Mouse (Mus musculus): ENCODE data around the gene Kdm8. TPM values are rescaled to one million over a fixed set of nuclear protein-coding genes. Genes with fewer than 3 reads are reported as not detected.
A peak's percentile ranks its signal among the peaks of the same experiment; 100 is the strongest.

Gene Kdm8
- 11.1 and 11.7 TPM in 2 replicates for polyA plus RNA-seq (2016; fragmentation: Nextera tagmentation; extraction: Ambion mirVana)

- peak within 1 kb of the TSS; percentile 79 for H3K4me2 ChIP-seq
- H3K9me3 ChIP-seq (replicated peaks) = no peaks in the 10 kb centered on the region
- no peaks in the 10 kb centered on the region for H3K27me3 ChIP-seq (replicated peaks)
- peak within 1 kb of the TSS; percentile 69 for H3K4me3 ChIP-seq
- H3K9ac ChIP-seq = peak within 1 kb of the TSS; percentile 82
- ATAC-seq = peak; percentile 97
- peak within 1 kb of the TSS; percentile 97 for H3K27ac ChIP-seq
- H3K36me3 ChIP-seq = peaks cover 13% of the 10 kb centered on the region
- 2% methylated on average over 61 of the region's 61 CpGs for WGBS (ENCODE audit: insufficient replicate concordance)
- peaks cover 60% of the 10 kb centered on the region for H3K4me1 ChIP-seq
Measured at GRCm38 (mm10) chr7:125444464-125445401, at the start of gene Kdm8. Kdm8 (plus strand) TSS chr7:125444676.

- H3K27me3 ChIP-seq (replicated peaks) = peaks cover 32% of the 10 kb centered on the region
- H3K4me2 ChIP-seq = no peak overlapping the region
- no peaks in the 10 kb centered on the region for H3K36me3 ChIP-seq
- H3K27ac ChIP-seq = no peak overlapping the region
- peaks cover 9% of the 10 kb centered on the region; the same call in 1 of the 2 replicates for H3K4me1 ChIP-seq
- 71% methylated on average over 8 of the region's 8 CpGs for WGBS (ENCODE audit: insufficient replicate concordance)
- H3K9ac ChIP-seq = no peak overlapping the region
- no peak overlapping the region for H3K4me3 ChIP-seq
- ATAC-seq = no peak
- no peaks in the 10 kb centered on the region for H3K9me3 ChIP-seq (replicated peaks)
Measured at GRCm38 (mm10) chr7:125398116-125398515, 46.4 kb upstream of the Kdm8 start.

- Histone ChIP-seq H3K27ac (no peak overlapping the region), H3K4me2 (no peak overlapping the region), H3K27me3 (replicated peaks) (peaks cover 28% of the 10 kb centered on the region), H3K9me3 (replicated peaks) (no peaks in the 10 kb centered on the region), H3K36me3 (no peaks in the 10 kb centered on the region), H3K4me3 (no peak overlapping the region), H3K4me1 (peaks cover 3% of the 10 kb centered on the region; the same call in 1 of the 2 replicates), H3K9ac (no peak overlapping the region)
- WGBS (ENCODE audit: insufficient replicate concordance) = 51% methylated on average over 6 of the region's 6 CpGs
- ATAC-seq = no peak
Measured at GRCm38 (mm10) chr7:125398687-125399086, 45.8 kb upstream of the Kdm8 start.

- Histone ChIP-seq H3K4me1 (no peaks in the 10 kb centered on the region), H3K4me2 (no peak overlapping the region), H3K27me3 (replicated peaks) (no peaks in the 10 kb centered on the region; the same call in none of the 2 replicates), H3K4me3 (no peak overlapping the region), H3K27ac (no peak overlapping the region), H3K9me3 (replicated peaks) (no peaks in the 10 kb centered on the region), H3K36me3 (no peaks in the 10 kb centered on the region), H3K9ac (no peak overlapping the region)
- no peak for ATAC-seq
- WGBS (ENCODE audit: insufficient replicate concordance) = 65% methylated on average over 6 of the region's 6 CpGs
Measured at GRCm38 (mm10) chr7:125407136-125407535, 37.3 kb upstream of the Kdm8 start.

- Histone ChIP-seq H3K9me3 (replicated peaks) (no peaks in the 10 kb centered on the region), H3K36me3 (no peaks in the 10 kb centered on the region), H3K4me2 (no peak overlapping the region), H3K4me3 (no peak overlapping the region), H3K9ac (no peak overlapping the region), H3K27ac (no peak overlapping the region), H3K4me1 (peaks cover 20% of the 10 kb centered on the region), H3K27me3 (replicated peaks) (peaks cover 16% of the 10 kb centered on the region)
- ATAC-seq = no peak
- 61% methylated on average over 1 of the region's 1 CpGs for WGBS (ENCODE audit: insufficient replicate concordance)
Measured at GRCm38 (mm10) chr7:125415087-125415486, 29.4 kb upstream of the Kdm8 start.

- H3K27ac ChIP-seq = no peak overlapping the region
- H3K9me3 ChIP-seq (replicated peaks) = no peaks in the 10 kb centered on the region
- peaks cover 16% of the 10 kb centered on the region for H3K27me3 ChIP-seq (replicated peaks)
- WGBS (ENCODE audit: insufficient replicate concordance) = 67% methylated on average over 4 of the region's 4 CpGs
- no peak for ATAC-seq
- no peaks in the 10 kb centered on the region for H3K36me3 ChIP-seq
- H3K9ac ChIP-seq = no peak overlapping the region
- peaks cover 24% of the 10 kb centered on the region for H3K4me1 ChIP-seq
- H3K4me2 ChIP-seq = no peak overlapping the region
- H3K4me3 ChIP-seq = no peak overlapping the region
Measured at GRCm38 (mm10) chr7:125415776-125416175, 28.7 kb upstream of the Kdm8 start.

GRCm38 (mm10) chr7:125416762-125417161 is 27.7 kb upstream of the Kdm8 start:
- Histone ChIP-seq H3K9ac (no peak overlapping the region), H3K36me3 (no peaks in the 10 kb centered on the region), H3K4me1 (peaks cover 28% of the 10 kb centered on the region), H3K27ac (no peak overlapping the region), H3K27me3 (replicated peaks) (peaks cover 16% of the 10 kb centered on the region), H3K4me3 (no peak overlapping the region), H3K4me2 (no peak overlapping the region), H3K9me3 (replicated peaks) (no peaks in the 10 kb centered on the region)
- 56% methylated on average over 5 of the region's 5 CpGs for WGBS (ENCODE audit: insufficient replicate concordance)
- no peak for ATAC-seq

GRCm38 (mm10) chr7:125418413-125418812 is 26.1 kb upstream of the Kdm8 start:
- H3K9ac ChIP-seq = no peak overlapping the region
- H3K36me3 ChIP-seq = no peaks in the 10 kb centered on the region
- no peak overlapping the region for H3K4me3 ChIP-seq
- 0 out of 2 replicates have a peak overlapping the region, but pooled peaks have one; percentile 10 for H3K4me2 ChIP-seq
- no peaks in the 10 kb centered on the region for H3K9me3 ChIP-seq (replicated peaks)
- peak; percentile 80 for ATAC-seq
- WGBS (ENCODE audit: insufficient replicate concordance) = 33% methylated on average over 3 of the region's 3 CpGs
- H3K4me1 ChIP-seq = peaks cover 35% of the 10 kb centered on the region
- peaks cover 15% of the 10 kb centered on the region for H3K27me3 ChIP-seq (replicated peaks)
- no peak overlapping the region for H3K27ac ChIP-seq

GRCm38 (mm10) chr7:125420190-125420589 is 24.3 kb upstream of the Kdm8 start:
- ATAC-seq = no peak
- WGBS (ENCODE audit: insufficient replicate concordance) = 57% methylated on average over 2 of the region's 2 CpGs

GRCm38 (mm10) chr7:125421911-125422310 is 22.6 kb upstream of the Kdm8 start:
- H3K36me3 ChIP-seq = no peaks in the 10 kb centered on the region
- no peak overlapping the region for H3K4me3 ChIP-seq
- no peak overlapping the region for H3K4me2 ChIP-seq
- WGBS (ENCODE audit: insufficient replicate concordance) = 41% methylated on average over 2 of the region's 2 CpGs
- peaks cover 10% of the 10 kb centered on the region; the same call in 1 of the 2 replicates for H3K27me3 ChIP-seq (replicated peaks)
- peaks cover 55% of the 10 kb centered on the region for H3K4me1 ChIP-seq
- no peak for ATAC-seq
- no peaks in the 10 kb centered on the region for H3K9me3 ChIP-seq (replicated peaks)
- no peak overlapping the region for H3K9ac ChIP-seq
- H3K27ac ChIP-seq = no peak overlapping the region

More at GRCm38 (mm10) chr7:125420190-125420589, 24.3 kb upstream of the Kdm8 start:
- Histone ChIP-seq H3K27me3 (replicated peaks) (peaks cover 10% of the 10 kb centered on the region; the same call in 1 of the 2 replicates), H3K9ac (no peak overlapping the region), H3K36me3 (no peaks in the 10 kb centered on the region), H3K27ac (no peak overlapping the region), H3K4me2 (no peak overlapping the region), H3K9me3 (replicated peaks) (no peaks in the 10 kb centered on the region), H3K4me3 (no peak overlapping the region), H3K4me1 (peaks cover 45% of the 10 kb centered on the region)

- 36% methylated on average over 3 of the region's 3 CpGs for WGBS (ENCODE audit: insufficient replicate concordance)
- H3K9ac ChIP-seq = no peak overlapping the region
- H3K27me3 ChIP-seq (replicated peaks) = peaks cover 3% of the 10 kb centered on the region; the same call in 1 of the 2 replicates
- H3K4me2 ChIP-seq = no peak overlapping the region
- peak; percentile 42 for ATAC-seq
- no peak overlapping the region for H3K27ac ChIP-seq
- no peaks in the 10 kb centered on the region for H3K36me3 ChIP-seq
- no peaks in the 10 kb centered on the region for H3K9me3 ChIP-seq (replicated peaks)
- H3K4me3 ChIP-seq = no peak overlapping the region
- peaks cover 67% of the 10 kb centered on the region for H3K4me1 ChIP-seq
Measured at GRCm38 (mm10) chr7:125423056-125423455, 21.4 kb upstream of the Kdm8 start.

GRCm38 (mm10) chr7:125427492-125428090 is 16.9 kb upstream of the Kdm8 start:
- H3K9ac ChIP-seq = peak overlapping the region; percentile 58
- peaks cover 66% of the 10 kb centered on the region for H3K4me1 ChIP-seq
- H3K4me2 ChIP-seq = peak overlapping the region; percentile 64
- no peak overlapping the region for H3K4me3 ChIP-seq
- H3K27me3 ChIP-seq (replicated peaks) = no peaks in the 10 kb centered on the region
- ATAC-seq = no peak
- H3K9me3 ChIP-seq (replicated peaks) = 0 out of 2 replicates have a peak, but pooled peaks cover 5% of the 10 kb centered on the region
- 81% methylated on average over 12 of the region's 12 CpGs for WGBS (ENCODE audit: insufficient replicate concordance)
- H3K36me3 ChIP-seq = no peaks in the 10 kb centered on the region
- peak overlapping the region; percentile 94 for H3K27ac ChIP-seq

All from liver, embryonic 12.5 days (tissue).